Mouse (Mus musculus): ENCODE results near the gene Tmem170b.
A peak's percentile ranks its signal among the peaks of the same experiment; 100 is the strongest.

Gene Tmem170b

DNA sequence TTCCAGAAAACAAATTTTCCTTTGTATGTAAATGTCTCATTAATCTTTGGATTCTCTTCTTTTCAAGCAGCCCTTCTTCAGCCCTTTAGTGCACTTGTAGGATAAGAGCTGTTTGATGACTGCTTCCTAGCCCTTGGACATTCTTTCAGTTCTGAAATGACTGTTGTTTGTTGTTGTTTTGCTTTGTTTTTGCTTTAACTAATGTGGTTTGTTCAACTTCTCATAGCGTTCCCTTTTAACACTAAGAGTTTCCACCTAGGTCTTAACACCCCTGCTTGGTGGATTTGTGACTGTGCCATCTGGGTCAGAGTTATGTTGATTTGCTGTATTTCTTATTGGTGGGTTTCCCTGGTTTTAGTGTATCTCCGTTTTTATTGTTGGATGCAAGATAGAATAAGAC, 8.8 kb downstream of the Tmem170b start:
- no peak for DNase-seq (ENCODE audit: low spot score)

DNA sequence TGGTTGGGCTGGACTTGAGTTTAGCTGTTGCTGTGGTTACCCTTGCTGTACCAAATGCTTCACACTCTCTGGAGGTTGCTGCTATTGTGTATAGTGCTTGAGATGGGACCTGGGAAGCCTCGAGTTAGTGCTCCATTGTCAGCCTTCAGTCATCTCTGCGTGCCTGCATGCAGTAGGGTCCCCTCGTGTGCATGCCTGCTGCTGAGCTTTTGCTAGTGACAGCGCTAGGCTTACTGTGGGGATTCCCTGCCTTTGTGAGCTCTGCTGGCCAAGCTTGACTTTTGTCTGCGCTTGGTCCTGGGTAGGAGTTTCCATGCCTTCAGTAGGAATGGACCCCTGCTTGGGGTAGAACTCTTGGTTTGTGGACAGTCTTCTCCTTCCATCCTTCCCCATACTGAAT, 9.3 kb downstream of the Tmem170b start:
- DNase-seq (ENCODE audit: low spot score) = no peak

GRCm38 (mm10) chr13:41619470-41619869, 13.8 kb downstream of the Tmem170b start:
- DNase-seq (ENCODE audit: low spot score) = no peak

DNA sequence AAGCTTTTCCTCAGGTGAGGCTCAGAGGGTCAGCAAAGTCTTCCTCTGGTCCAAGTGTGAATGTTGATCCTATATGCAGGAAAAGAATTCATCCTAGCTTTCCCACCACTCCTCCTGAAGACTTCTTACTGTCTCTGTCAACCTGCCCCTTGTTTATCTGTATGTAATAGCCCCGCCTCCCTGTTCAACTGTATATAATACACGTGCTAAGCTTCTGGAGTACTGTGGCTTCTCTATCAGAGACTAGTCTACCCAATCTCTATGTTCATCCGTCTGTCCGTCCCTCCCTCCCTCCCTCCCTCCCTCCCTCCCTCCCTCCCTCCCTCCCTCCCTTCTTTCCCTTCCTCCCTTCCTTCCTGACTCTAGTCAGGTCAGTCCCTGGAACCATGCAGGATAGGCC, 14.4 kb downstream of the Tmem170b start:
- DNase-seq (ENCODE audit: low spot score) = no peak

DNA sequence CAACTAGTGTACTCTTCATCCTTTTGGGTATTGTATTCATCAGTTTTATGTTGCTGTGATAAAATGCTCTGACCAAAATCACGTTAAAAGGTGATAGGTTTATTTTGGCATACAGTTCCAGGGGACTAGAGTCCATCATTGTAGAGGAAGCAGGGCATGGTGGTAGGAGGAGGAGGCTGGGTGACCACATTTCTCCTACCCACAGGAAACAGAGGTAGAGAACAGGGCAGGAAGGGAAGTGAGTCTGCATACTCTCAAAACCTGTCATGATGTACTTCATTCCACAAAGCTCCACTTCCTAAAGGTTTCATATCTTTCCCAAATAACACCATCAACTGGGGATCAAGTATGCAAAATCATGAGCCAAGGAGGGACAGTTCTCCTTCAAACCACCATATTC, 18.4 kb downstream of the Tmem170b start:
- no peak for DNase-seq (ENCODE audit: low spot score)

DNA sequence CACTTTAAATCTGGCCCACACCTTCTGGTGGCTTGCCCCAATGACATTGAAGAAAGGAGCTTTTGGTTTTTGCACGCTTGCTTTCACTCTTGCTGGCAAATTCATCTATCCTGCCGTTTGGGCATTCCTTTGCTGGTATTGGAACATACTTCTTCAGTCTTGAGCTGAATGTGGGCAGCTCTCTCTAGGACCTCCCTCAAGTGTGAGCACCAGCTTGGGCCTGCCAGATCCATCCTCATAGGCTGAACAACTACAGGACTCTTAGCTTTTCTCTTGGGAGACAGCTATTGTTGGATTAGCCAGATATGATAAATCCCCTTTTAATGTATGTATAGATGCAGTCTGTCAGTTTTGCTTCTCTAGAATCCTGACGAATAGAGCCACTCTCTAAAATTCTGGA, 19.5 kb downstream of the Tmem170b start:
- DNase-seq (ENCODE audit: low spot score) = no peak

GRCm38 (mm10) chr13:41627277-41627916, 21.7 kb downstream of the Tmem170b start:
- DNase-seq (ENCODE audit: low spot score) = no peak

- peak; percentile 69 for DNase-seq (ENCODE audit: low spot score)
These were observed 28.7 kb downstream of the Tmem170b start for GRCm38 (mm10) chr13:41634401-41634818.

GRCm38 (mm10) chr13:41638083-41638482, 32.4 kb downstream of the Tmem170b start:
- no peak for DNase-seq (ENCODE audit: low spot score)

- DNase-seq (ENCODE audit: low spot score) = peak; percentile 81
These were observed 37.1 kb downstream of the Tmem170b start for GRCm38 (mm10) chr13:41642851-41643250.

DNA sequence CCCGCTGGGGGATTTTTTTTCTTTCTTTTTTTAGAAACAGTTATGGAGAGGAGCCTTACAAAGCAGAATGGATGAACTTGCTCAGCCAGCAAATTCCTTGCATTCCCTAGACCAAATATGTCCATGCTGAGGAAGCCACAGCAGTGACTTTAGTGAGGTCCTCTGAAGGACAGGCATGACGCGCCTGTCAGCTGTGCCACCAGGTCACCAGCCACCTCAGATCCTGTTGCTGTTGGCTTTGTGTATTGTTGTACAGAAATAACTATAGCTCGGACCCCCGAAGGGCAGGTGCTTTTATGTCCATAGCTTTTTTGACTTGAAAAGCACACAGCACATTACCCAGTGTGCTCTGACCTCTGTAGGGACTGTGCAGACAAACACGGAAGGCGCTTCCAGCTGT, 38.1 kb downstream of the Tmem170b start:
- no peak for DNase-seq (ENCODE audit: low spot score)

DNA sequence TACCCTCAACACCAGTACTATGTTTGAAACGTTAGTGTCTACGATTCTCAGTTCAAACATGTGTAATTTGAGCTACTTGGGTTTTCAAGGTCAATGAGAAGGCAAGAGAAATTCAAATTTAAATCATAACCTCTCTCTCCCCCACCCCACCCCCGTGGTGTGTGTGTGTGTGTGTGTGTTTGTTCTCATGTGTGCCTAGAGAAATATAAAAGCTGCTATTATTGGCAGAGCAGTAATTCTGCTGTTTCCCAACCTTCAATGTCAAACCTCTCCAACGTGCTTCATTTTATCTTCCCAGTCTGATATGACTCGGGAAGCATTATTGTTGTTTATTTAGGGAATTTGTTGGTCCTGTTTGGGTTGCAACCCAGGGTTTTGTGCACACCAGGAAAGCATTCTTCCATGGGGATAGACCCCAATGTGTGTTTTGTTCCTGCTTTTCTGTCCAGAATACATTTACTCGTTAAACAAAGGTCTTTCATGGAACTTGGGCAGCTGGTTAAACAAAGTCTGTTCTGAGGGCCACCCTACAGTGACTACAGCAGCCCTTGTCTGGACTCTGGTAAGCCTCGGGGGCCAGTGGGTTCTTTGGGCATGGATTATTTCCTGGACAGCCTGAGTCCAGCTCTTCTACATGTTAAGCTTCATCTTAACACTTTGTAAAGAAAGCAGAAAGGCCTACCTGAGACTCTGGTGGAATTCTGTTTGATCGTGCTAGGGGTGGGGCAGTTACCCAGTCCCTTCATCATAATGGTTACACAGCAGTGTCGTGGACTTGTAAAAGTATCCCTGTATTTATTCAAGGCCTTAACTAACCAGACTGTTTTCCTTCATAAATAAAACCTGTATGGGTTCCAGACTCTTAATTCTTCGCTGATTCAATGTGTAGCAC, 39.1 kb downstream of the Tmem170b start:
- no peak for DNase-seq (ENCODE audit: low spot score)

- DNase-seq (ENCODE audit: low spot score) = no peak
These were observed 39.8 kb downstream of the Tmem170b start for GRCm38 (mm10) chr13:41645483-41645859.

DNA sequence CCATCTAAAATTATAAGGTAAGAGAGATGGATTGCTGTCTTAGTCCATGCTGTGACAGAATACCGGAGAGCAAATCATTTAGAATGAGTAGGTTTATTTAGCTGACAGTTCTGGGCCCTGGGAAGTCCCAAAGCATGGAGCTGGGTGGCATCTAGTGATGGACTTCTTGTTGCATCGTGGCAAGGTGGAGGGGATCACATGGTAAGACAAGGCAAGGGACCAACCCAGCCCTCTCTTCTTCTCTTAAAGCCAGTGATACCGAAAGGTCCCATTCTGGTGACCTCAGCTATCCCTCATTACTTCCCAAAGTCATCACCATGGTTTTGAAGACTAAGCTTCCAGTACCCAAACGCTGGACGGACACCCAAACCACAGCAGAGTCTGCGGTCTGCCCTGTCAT, 42.3 kb downstream of the Tmem170b start:
- no peak for DNase-seq (ENCODE audit: low spot score)

- DNase-seq (ENCODE audit: low spot score) = no peak
These were observed 45.0 kb downstream of the Tmem170b start for GRCm38 (mm10) chr13:41650665-41651064.

GRCm38 (mm10) chr13:41653791-41654190, 48.1 kb downstream of the Tmem170b start:
- no peak for DNase-seq (ENCODE audit: low spot score)

DNA sequence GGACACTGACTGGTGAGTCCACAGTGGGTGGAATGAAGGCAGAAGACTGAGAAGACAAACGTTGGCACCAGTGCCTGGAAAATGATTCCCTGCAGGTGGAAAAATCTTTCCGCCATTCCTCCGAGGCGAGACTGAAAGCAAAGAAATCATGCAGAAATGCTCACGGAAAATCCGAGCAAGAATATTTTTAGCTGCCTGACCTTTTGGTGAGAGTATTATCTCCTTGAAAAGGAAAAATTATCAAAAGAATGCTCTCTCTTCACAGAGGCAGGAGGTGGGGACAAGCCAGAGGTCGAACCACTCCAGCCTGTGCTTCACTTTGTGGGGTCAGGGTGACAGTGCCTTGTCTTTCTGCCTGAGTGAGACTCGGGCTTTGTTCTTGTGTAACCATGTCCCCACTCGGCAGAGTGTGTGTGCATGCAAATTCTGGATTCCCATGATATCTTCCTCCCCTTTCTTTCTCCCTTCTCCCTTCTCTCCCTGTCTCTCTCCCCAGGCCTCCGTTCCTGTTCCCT, 49.9 kb downstream of the Tmem170b start:
- DNase-seq (ENCODE audit: low spot score) = no peak

- DNase-seq (ENCODE audit: low spot score) = peak; percentile 22
These were observed 54.5 kb downstream of the Tmem170b start for GRCm38 (mm10) chr13:41660052-41660793.

DNA sequence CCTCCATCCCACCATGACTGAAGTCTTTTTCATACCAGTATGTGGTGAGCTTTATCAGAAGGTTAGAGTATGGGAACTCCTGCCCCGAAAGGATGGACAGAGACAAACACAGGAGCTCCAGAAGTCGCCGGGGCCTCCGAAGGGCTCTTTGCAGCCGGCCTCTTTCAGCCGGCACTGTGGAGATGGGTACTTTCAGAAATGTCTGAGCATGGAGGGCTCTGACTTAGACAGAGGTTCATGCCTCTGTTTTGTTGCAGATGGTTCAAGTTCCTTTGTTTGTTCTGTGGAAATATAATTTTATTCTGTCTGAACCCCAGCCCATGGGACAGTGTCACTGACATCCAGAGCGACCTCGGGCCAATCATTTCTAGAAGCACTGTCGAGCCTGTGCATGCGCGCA, 55.4 kb downstream of the Tmem170b start:
- DNase-seq (ENCODE audit: low spot score) = no peak

DNA sequence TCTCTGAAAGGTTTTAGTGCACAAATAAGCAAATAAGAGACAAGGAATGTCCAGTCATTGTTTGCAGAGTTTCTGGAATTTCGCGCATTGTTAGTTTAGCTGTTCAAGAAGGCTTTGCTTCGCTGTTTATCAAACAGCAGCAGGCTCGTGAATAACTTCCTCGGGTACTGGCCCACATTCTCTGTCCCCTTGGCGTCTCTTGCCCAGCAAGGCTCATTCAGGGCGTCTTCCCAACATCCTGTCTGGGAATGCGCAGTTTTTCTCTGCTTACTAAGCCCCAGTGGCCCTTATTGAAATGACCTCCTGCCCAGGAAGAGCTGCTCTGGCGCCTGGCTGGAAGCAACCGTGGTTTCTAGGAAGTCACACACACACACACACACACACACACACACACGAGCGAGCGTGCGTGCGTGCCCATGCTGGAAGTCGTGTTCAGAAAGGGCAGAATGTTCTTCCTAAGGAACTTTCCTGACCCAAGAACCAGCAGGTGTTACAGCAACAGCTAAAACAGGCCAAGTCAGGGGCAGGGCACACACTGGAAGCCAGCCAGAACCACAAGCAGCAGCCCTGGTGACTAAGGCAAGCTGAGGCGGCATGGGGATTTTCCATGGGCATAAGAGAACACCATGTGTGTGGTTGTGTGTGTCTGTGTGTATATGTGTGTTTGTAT, 56.8 kb downstream of the Tmem170b start:
- peak; percentile 77 for DNase-seq (ENCODE audit: low spot score)

DNA sequence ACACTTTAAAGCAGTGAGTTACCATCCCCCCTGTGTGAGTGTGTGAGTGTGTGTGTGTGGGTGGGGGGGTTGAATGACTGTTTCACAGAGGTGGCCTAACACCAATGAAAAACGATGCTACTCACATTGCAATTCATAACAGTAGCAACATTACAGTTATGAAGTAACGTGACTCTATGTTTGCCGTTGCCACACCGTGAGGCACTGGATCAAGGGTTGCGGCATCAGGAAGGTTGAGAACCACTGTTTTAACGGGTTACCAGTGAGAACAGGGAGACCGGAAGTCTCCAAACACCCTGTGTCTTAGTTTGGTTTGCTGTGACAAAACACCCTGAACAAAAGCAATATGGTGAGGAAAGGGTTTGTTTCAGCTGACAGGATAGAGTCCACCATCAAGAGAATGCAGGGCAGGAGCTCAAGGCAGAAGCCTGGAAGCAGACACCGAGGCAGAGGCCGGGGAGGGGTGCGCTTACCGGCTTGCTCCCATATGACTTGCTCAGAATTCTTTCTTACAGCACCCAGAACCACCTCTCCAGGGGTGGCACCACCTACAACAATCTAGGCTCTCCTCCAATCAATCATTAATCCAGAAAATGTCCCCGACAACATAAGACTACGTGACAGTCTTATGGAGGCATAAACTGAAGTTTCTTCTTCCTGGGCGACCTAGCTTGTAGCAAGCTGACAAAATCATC, 57.9 kb downstream of the Tmem170b start:
- no peak for DNase-seq (ENCODE audit: low spot score)
